Mouse (Mus musculus): Measurements from ENCODE around the gene 1190005I06Rik. TPM values are rescaled to one million over a fixed set of nuclear protein-coding genes. Genes with fewer than 3 reads are reported as not detected.
A peak's percentile ranks its signal among the peaks of the same experiment; 100 is the strongest.

1190005I06Rik gene
- polyA plus RNA-seq, 2 experiments from 2014 or later, result 0.39 TPM; not detected in 1

DNA sequence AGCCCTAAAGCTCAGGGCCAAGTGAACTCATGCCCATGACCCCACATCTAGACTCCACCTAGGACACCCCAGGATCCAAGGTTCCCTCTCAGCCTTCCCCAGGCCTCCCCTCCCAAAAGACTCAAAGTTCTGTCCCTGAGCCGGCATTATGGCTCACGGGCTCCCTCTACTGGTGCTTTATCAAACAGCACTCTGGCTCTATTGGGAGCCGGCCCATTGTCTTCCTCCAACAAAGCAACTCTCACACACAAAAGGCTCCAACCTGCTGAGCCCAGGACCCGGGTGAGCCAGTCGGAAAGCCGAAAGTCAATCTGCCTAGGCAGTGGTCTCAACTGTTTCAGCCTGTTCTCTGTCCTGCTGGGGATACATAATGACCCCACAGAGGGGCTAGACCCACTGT, 29.3 kb downstream of the 1190005I06Rik start:
- peak; percentile 80 for ATAC-seq

GRCm38 (mm10) chr8:120616663-120617626, 30.5 kb downstream of the 1190005I06Rik start:
- ATAC-seq, result no peak

GRCm38 (mm10) chr8:120614491-120614890, 32.9 kb downstream of the 1190005I06Rik start:
- ATAC-seq, result no peak

- no peak for ATAC-seq
Measured at GRCm38 (mm10) chr8:120610824-120611223, 36.6 kb downstream of the 1190005I06Rik start.

DNA sequence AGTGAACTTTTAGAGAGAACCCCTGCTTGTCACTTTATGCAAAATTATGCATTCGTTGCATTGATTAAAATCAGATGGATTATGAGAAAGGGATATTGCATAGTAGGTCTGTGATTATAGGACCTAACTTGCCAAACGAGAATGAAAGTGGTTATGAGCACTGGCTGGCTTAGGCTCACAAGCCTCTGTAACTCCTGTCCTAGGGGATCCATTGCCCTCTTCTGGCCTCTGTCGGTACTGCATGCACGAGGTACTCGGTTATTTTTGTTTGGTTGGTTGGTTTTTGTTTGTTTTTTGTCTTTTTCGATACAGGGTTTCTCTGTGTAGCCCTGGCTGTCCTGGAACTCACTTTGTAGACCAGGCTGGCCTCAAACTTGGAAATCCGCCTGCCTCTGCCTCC, 39.5 kb downstream of the 1190005I06Rik start:
- ATAC-seq, result peak; percentile 75

- ATAC-seq, result no peak
Measured at GRCm38 (mm10) chr8:120607460-120607859, 40.0 kb downstream of the 1190005I06Rik start.

- ATAC-seq, result no peak
Measured at GRCm38 (mm10) chr8:120602672-120603071, 44.8 kb downstream of the 1190005I06Rik start.

DNA sequence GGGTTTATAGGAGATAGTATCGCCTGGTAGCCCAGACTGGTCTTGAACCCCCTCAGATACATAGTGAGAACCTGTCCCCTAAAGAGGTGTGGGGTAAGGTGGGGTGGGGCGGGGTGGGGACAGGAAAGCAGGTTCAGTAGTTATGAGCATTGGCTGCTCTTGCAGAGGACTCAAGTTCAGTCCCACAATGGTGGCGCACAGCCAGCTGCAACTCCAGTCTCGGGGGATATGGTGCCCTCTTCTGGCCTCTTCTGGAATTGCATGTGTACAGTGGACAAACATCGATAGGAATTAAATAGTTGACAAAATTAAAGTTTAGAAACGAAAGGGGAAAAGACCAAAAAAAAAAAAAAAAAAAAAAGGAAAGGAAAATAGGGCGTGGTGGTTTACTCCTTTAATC, 47.9 kb downstream of the 1190005I06Rik start:
- ATAC-seq, result no peak

DNA sequence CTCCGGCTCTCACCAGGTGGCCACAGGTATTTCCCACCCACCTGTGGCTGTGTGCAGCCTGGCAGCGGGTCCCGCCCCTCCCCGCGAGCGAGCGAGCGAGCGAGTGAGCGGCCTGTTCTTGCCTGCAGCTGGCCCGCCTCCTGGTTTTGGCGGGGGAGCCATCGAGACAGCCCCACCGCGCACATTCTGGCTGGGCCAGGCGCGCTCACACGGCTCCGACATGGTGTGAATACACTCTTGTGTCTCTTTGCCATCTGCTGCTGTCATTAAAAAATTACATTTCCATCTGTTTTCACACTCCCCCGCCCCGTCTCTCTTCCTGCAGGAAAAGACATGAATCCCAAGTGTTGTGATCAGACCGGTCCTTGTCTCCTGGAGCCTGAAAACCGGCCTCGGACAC, 48.9 kb downstream of the 1190005I06Rik start:
- no peak for ATAC-seq

- ATAC-seq, result peak; percentile 81
Measured at GRCm38 (mm10) chr8:120595963-120596362, 51.5 kb downstream of the 1190005I06Rik start.

GRCm38 (mm10) chr8:120594571-120594970, 52.9 kb downstream of the 1190005I06Rik start:
- ATAC-seq, result no peak

- ATAC-seq, result no peak
Measured at GRCm38 (mm10) chr8:120591587-120592292, 55.7 kb downstream of the 1190005I06Rik start.

GRCm38 (mm10) chr8:120589921-120590320, 57.5 kb downstream of the 1190005I06Rik start:
- no peak for ATAC-seq

- ATAC-seq, result peak; percentile 94
Measured at GRCm38 (mm10) chr8:120588908-120589771, 58.3 kb downstream of the 1190005I06Rik start, which contains the start of gene Gins2. Gene Gins2 (minus strand): TSS chr8:120589304.

GRCm38 (mm10) chr8:120585521-120585920, 61.9 kb downstream of the 1190005I06Rik start:
- ATAC-seq, result no peak

- ATAC-seq, result no peak
Measured at GRCm38 (mm10) chr8:120581811-120582210, 65.6 kb downstream of the 1190005I06Rik start.

GRCm38 (mm10) chr8:120581329-120581728, 66.1 kb downstream of the 1190005I06Rik start:
- ATAC-seq, result no peak

DNA sequence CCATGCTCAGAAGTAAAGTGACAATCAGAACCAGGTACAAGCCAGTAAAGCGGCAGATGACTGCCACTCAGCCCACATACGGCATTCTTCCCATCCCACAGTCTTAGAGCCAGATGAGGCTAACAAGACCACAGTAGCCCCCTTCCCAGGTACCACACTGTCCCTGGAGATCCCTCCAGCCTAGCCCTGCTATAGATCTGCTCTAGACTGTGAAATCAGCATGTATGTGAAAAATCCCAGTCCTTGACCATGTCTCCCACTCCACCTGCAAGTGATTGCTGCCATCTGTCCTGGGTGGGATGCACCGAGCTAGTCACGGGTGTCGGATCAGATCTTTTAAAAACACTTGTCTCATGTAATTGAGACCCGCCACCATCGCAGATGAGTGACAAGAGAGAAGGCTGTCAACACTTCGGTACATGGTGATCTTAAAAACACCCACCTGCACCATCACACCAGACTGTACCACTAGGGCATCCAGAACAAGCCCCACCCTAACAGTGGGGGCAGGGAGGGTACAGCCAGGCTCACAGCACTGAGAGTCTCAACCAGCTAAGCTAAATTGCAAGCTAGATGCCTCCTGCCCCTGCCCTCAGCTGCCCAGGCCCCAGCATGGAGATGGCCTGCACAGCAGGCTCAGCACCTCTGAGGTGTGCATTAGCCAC, 67.0 kb downstream of the 1190005I06Rik start:
- no peak for ATAC-seq

DNA sequence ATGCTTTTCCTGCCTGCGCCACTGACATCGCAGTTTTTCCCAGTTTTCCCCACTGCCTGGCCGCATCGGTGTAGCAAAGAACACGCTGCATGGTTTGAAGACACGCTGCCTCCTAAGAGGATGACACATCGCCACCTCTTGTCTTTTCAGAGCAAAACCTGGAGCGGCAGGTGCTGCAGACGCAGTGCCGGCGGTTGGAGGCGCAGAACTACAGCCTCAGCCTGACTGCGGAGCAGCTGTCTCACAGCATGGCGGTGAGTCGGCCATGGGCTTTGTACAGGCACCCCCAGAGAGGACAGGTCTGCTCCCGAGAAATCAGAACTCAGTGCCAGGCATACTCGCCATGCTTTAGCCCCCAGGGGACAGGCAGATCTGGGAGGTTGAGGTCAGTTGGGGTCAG, 69.6 kb downstream of the 1190005I06Rik start:
- ATAC-seq, result no peak

DNA sequence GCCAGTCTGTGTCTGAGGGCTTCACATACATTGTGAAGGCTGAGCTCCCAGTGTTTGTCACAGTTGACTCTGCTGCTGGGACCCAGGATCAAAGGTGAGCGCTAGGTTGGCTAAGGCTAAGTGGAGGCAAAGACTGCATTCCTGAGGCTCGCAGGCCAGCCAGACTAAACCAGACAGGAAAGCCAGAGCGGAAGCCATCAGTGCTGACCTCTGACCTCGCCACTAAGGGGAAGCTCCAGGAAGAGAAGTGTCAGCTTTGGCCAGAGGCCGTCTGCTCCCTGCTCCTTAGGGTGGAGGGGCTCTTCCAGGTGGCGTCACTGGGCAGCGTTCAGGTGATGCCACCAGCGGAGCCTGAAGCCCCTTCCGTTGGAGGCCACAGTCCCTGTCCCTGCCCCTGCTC, 71.6 kb downstream of the 1190005I06Rik start:
- ATAC-seq, result no peak

DNA sequence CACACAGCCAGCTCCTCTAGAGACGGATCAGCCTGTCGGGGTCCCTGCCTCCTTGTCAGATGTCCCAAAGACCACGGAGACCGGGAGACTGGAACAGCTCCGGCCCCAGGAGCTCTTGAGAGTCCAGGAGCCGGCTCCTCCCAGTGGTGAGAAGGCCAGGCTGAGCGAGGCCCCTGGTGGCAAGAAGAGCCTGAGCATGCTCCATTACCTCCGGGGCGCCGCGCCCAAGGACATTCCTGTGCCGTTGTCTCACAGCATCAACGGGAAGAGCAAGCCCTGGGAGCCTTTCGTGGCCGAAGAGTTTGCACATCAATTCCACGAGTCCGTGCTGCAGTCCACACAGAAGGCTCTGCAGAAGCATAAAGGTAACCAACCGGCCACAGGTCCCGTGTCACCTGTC, 72.5 kb downstream of the 1190005I06Rik start:
- no peak for ATAC-seq

DNA sequence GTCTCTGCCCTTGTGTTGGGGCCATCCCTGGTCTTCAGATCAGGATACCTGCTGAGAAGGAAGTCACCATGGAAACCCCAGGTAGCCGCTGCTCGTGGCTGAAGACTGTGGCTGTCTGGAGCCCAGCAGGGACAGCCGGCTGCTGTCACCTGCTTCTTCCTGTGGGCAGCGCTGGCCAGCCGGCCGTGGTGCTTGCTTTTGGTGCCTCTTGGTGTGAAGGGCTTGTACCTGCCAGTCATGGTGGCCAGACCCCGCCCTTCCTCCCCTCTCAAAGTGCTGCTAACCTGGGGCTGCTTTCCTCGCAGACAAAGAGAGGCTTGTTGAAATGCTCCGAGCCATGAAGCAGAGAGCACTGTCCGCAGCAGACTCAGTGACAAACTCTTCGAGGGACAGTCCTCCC, 73.6 kb downstream of the 1190005I06Rik start:
- ATAC-seq, result no peak
